Mouse (Mus musculus) lung, embryonic 14.5 days (tissue): ENCODE measurements around the gene Trim34b. TPM values are rescaled to one million over a fixed set of nuclear protein-coding genes. Genes with fewer than 3 reads are reported as not detected.

Experiments
- ATAC-seq: fragments of 200-750 bp; cut with Nextera tagmentation; 2 replicates; pipeline ENCODE4 v1.8.0; 2017; ENCODE audit warnings: mild to moderate bottlenecking, moderate TSS enrichment, moderate library complexity; ENCODE audit not compliant: insufficient read depth
- DNase-seq: peaks from one replicate; pipeline ENCODE4 v3.0.0-alpha.2; 2015
- H3K27ac ChIP-seq: fragments of 300-500 bp; sonication (generic); 2 replicates; pipeline ENCODE4 v1.5.1; 2014; ENCODE audit warnings: low read depth, mild to moderate bottlenecking, moderate library complexity
- H3K27me3 ChIP-seq: fragments of 300-500 bp; sonication (generic); 2 replicates; pipeline ENCODE4 v1.6.1; 2014; ENCODE audit warnings: low read length, control low read depth; ENCODE audit not compliant: insufficient read depth
- H3K36me3 ChIP-seq: fragments of 300-500 bp; sonication (generic); 2 replicates; pipeline ENCODE4 v1.6.1; 2014; ENCODE audit warnings: control low read depth; ENCODE audit not compliant: insufficient read depth
- H3K4me1 ChIP-seq: fragments of 300-500 bp; sonication (generic); 2 replicates; pipeline ENCODE4 v1.6.1; 2014; ENCODE audit warnings: antibody characterized with exemption, control low read depth; ENCODE audit not compliant: insufficient read depth
- H3K4me2 ChIP-seq: fragments of 300-500 bp; sonication (generic); 2 replicates; pipeline ENCODE4 v1.6.1; 2014; ENCODE audit warnings: mild to moderate bottlenecking
- H3K4me3 ChIP-seq: fragments of 300-500 bp; sonication (generic); 2 replicates; pipeline ENCODE4 v1.5.1; 2014; ENCODE audit warnings: low read depth, low read length
- H3K9ac ChIP-seq: fragments of 300-500 bp; sonication (generic); 2 replicates; pipeline ENCODE4 v1.6.1; 2014
- H3K9me3 ChIP-seq: fragments of 300-500 bp; sonication (generic); 2 replicates; pipeline ENCODE4 v1.6.1; 2016; ENCODE audit warnings: low read depth, low read length, control low read depth
- CTCF ChIP-seq: IDR thresholded peaks from 2 replicates; pipeline ENCODE4 v1.5.1; 2016; ENCODE audit warnings: antibody characterized with exemption, low read depth
- WGBS: fragments of 180-500 bp; shearing (Covaris S2); extraction: QIAGEN DNeasy Blood & Tissue Kit; methylation state at CpG from one replicate; pipeline ENCODE4 v1.1.7; 2014; 5-methylcytosine and 5-hydroxymethylcytosine counted together
- polyA plus RNA-seq: library from polyadenylated mRNA; unstranded; fragments of >200 nt; fragmentation: Nextera tagmentation; extraction: Ambion mirVana; gene quantifications from 2 replicates; pipeline ENCODE4 v1.2.1, GENCODE M21; 2014

Trim34b gene
- polyA plus RNA-seq, 1 experiment from 2014 or later = not detected

GRCm38 (mm10) chr7:104369736-104370414 lies 40.6 kb downstream of the Trim34b start, which contains the start of gene Trim30b:
Gene Trim30b (minus strand): TSS chr7:104369884.
- Histone ChIP-seq H3K9me3 (no peaks in the 10 kb centered on the region), H3K9ac (no peak within 1 kb of the TSS), H3K36me3 (no peaks in the 10 kb centered on the region), H3K27ac (no peak within 1 kb of the TSS), H3K27me3 (no peaks in the 10 kb centered on the region), H3K4me3 (no peak within 1 kb of the TSS), H3K4me2 (no peak within 1 kb of the TSS), H3K4me1 (no peaks in the 10 kb centered on the region)
- DNase-seq (peak; percentile 32), ATAC-seq (no peak)
- peak; percentile 13; the same call in 1 of the 2 replicates for TF ChIP-seq CTCF
- 61% methylated on average over 1 of the region's 1 CpGs for WGBS

Other genes with a start within 250 kb of the Trim34b start
- not detected in 2 replicates for gene Olfr645, start 244.0 kb upstream of the Trim34b start, polyA plus RNA-seq
- gene Olfr646, start 224.6 kb upstream of the Trim34b start, polyA plus RNA-seq = not detected in 2 replicates
- gene Ubqln5, start 199.6 kb upstream of the Trim34b start, polyA plus RNA-seq = not detected in 2 replicates
- not detected in 2 replicates for gene Olfr643, start 192.1 kb upstream of the Trim34b start, polyA plus RNA-seq
- not detected in 2 replicates for gene Ubqln3, start 186.2 kb upstream of the Trim34b start, polyA plus RNA-seq
- gene Ubqlnl, start 178.9 kb upstream of the Trim34b start, polyA plus RNA-seq = not detected in 2 replicates
- gene Olfm5, start 164.6 kb upstream of the Trim34b start, polyA plus RNA-seq = 0.08 TPM in 1 of 2 replicates, not detected in the other
- 0.32 and 0.37 TPM in 2 replicates for gene Olfr648, start 146.1 kb upstream of the Trim34b start, polyA plus RNA-seq
- not detected in 2 replicates for gene Olfr649, start 133.5 kb upstream of the Trim34b start, polyA plus RNA-seq
- gene Trim6, start 110.7 kb upstream of the Trim34b start, polyA plus RNA-seq = 0.62 and 1.1 TPM in 2 replicates
- gene Trim34a, start 85.0 kb upstream of the Trim34b start, polyA plus RNA-seq = 1.4 and 1.6 TPM in 2 replicates
- 0.28 and 0.30 TPM in 2 replicates for gene Trim5, start 41.4 kb upstream of the Trim34b start, polyA plus RNA-seq
- gene Trim12a, start 14.0 kb upstream of the Trim34b start, polyA plus RNA-seq = 3.2 and 3.6 TPM in 2 replicates
- 1.0 and 1.4 TPM in 2 replicates for gene Trim12c, start 23.9 kb downstream of the Trim34b start, polyA plus RNA-seq
- gene Trim30b, start 40.4 kb downstream of the Trim34b start, polyA plus RNA-seq = 0.04 and 0.11 TPM in 2 replicates
- gene Trim30c, start 71.4 kb downstream of the Trim34b start, polyA plus RNA-seq = 0.24 and 0.32 TPM in 2 replicates
- 0.71 and 1.2 TPM in 2 replicates for gene Trim30a, start 135.7 kb downstream of the Trim34b start, polyA plus RNA-seq
- gene Trim30d, start 178.4 kb downstream of the Trim34b start, polyA plus RNA-seq = 0.29 and 0.46 TPM in 2 replicates
- not detected in 2 replicates for gene Olfr651, start 220.7 kb downstream of the Trim34b start, polyA plus RNA-seq
- gene Olfr652, start 231.4 kb downstream of the Trim34b start, polyA plus RNA-seq = not detected in 2 replicates
- not detected in 2 replicates for gene Olfr653, start 247.8 kb downstream of the Trim34b start, polyA plus RNA-seq